Mouse (Mus musculus) bone marrow macrophage, adult 2 months (primary cell): Measurements from ENCODE around the gene Fezf1.

Experiments
- CTCF ChIP-seq: IDR thresholded peaks from 2 replicates; pipeline ENCODE4 v1.5.1; 2012; ENCODE audit warnings: low read depth, mild to moderate bottlenecking, low read length, moderate library complexity
- POLR2A ChIP-seq: IDR thresholded peaks from 2 replicates; pipeline ENCODE4 v1.6.1; 2012; ENCODE audit warnings: mild to moderate bottlenecking, low read depth, low read length, borderline replicate concordance

DNA sequence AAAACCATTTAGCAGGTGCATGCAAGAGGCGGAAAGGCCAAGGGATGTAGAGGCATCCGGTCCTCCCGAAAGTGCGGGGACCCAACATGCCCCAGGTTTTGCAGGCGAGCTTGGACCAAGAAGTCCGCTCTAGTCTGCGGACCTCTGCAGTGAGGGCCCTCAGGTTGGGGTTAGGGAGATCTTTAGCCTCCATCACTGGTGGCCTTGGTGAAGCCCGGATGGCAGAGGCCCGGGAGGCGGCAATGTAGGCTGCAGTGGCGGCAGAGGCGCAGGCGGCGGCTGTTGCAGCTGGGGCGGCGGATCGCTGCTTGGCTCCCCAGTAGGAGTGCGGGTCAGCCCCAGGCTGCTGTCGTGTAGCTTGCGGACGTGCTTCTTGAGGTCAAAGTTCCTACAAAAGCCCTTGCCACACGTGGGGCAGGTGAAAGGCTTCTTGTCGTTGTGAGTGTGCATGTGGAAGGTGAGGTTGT is 2.6 kb downstream of the Fezf1 start:
- no peak for TF ChIP-seq CTCF
- no peak for TF ChIP-seq POLR2A
